Mouse (Mus musculus) CH12.LX (cell line): Measurements from ENCODE around the gene P2ry12. TPM values are rescaled to one million over a fixed set of nuclear protein-coding genes. Genes with fewer than 3 reads are reported as not detected.

Experiments
- DNase-seq: peaks from one replicate; pipeline ENCODE4 v3.0.0-alpha.2; 2013; ENCODE audit errors: extremely low read depth
- H3K27ac ChIP-seq: 2 replicates; pipeline ENCODE4 v1.5.1; 2012; ENCODE audit warnings: low read depth, mild to moderate bottlenecking, control low read depth, moderate library complexity; ENCODE audit not compliant: insufficient read depth
- H3K27me3 ChIP-seq: replicated peaks from 2 replicates; pipeline ENCODE3; 2012; ENCODE audit warnings: inconsistent platforms
- H3K36me3 ChIP-seq, 2 experiments: replicated peaks in 1 of 2; 2 replicates each; pipeline versions ENCODE3 to v1.6.1; 2012; ENCODE audit warnings: inconsistent platforms in 1 of 2, low read length in 1 of 2, mild to moderate bottlenecking in 1 of 2, mixed read lengths in 1 of 2, moderate library complexity in 1 of 2; ENCODE audit not compliant: control insufficient read depth in 1 of 2, insufficient read depth in 1 of 2
- H3K4me1 ChIP-seq, 2 experiments: 2 replicates each; pipeline ENCODE4 v1.6.1; 2012; ENCODE audit warnings: inconsistent platforms in 1 of 2, moderate library complexity in 1 of 2; ENCODE audit not compliant: insufficient read depth in 2 of 2, control insufficient read depth in 1 of 2
- H3K4me2 ChIP-seq: 2 replicates; pipeline ENCODE4 v1.6.1; 2012; ENCODE audit warnings: low read depth, mild to moderate bottlenecking, control low read depth; ENCODE audit not compliant: poor library complexity, insufficient read depth, severe bottlenecking
- H3K4me3 ChIP-seq, 3 experiments: fragments of 150-350 bp in 1 of 3; sonication (generic) in 1 of 3; replicated peaks in 1 of 3; 2 replicates each; pipeline versions ENCODE3 to v1.5.1; 2011 to 2012; ENCODE audit warnings: low read depth in 2 of 3, low read length in 2 of 3, mild to moderate bottlenecking in 2 of 3, moderate library complexity in 2 of 3, control low read depth in 1 of 3, improper control_type of control experiment in 1 of 3, inconsistent platforms in 1 of 3, mixed read lengths in 1 of 3; ENCODE audit not compliant: poor library complexity in 1 of 3
- H3K79me2 ChIP-seq: replicated peaks from 2 replicates; pipeline ENCODE4 v1.6.1; 2012; ENCODE audit warnings: mild to moderate bottlenecking, moderate library complexity; ENCODE audit not compliant: control insufficient read depth, poor library complexity, insufficient read depth, severe bottlenecking; ENCODE audit errors: extremely low read depth
- H3K9ac ChIP-seq: 2 replicates; pipeline ENCODE4 v1.6.1; 2012; ENCODE audit warnings: low read depth, mild to moderate bottlenecking, control low read depth, moderate library complexity; ENCODE audit not compliant: insufficient read depth
- H3K9me3 ChIP-seq: replicated peaks from 2 replicates; pipeline ENCODE3; 2012; ENCODE audit warnings: low read length, inconsistent platforms, mixed read lengths
- CTCF ChIP-seq, 2 experiments: IDR thresholded peaks in 1 of 2; conservative IDR thresholded peaks in 1 of 2; 2 replicates each; pipeline ENCODE4 v1.5.1; 2011 to 2012; ENCODE audit warnings: low read depth in 2 of 2, low read length in 2 of 2, improper control_type of control experiment in 1 of 2, inconsistent platforms in 1 of 2, mild to moderate bottlenecking in 1 of 2, moderate library complexity in 1 of 2
- E2F4 ChIP-seq: IDR thresholded peaks from 2 replicates; pipeline ENCODE4 v1.6.1; 2011; ENCODE audit warnings: low read depth, low read length, improper control_type of control experiment; ENCODE audit not compliant: insufficient replicate concordance
- EP300 ChIP-seq: IDR thresholded peaks from 2 replicates; pipeline ENCODE4 v1.6.1; 2011; ENCODE audit warnings: low read length, improper control_type of control experiment
- GABPA ChIP-seq: IDR thresholded peaks from 2 replicates; pipeline ENCODE4 v1.6.1; 2012; ENCODE audit warnings: low read depth, low read length, improper control_type of control experiment, inconsistent platforms; ENCODE audit not compliant: insufficient replicate concordance
- HCFC1 ChIP-seq: IDR thresholded peaks from 2 replicates; pipeline ENCODE4 v1.6.1; 2012; ENCODE audit warnings: low read depth, mild to moderate bottlenecking, inconsistent platforms, low read length, improper control_type of control experiment
- IRF4 ChIP-seq: IDR thresholded peaks from 2 replicates; pipeline ENCODE4 v1.6.1; 2014; ENCODE audit warnings: low read depth, mild to moderate bottlenecking, inconsistent platforms, low read length, improper control_type of control experiment
- KAT2A ChIP-seq: IDR thresholded peaks from 2 replicates; pipeline ENCODE4 v1.6.1; 2012; ENCODE audit warnings: low read length, improper control_type of control experiment, inconsistent platforms; ENCODE audit not compliant: insufficient replicate concordance
- MAX ChIP-seq: IDR thresholded peaks from 2 replicates; pipeline ENCODE4 v1.6.1; 2011; ENCODE audit warnings: low read length, improper control_type of control experiment
- MAZ ChIP-seq: IDR thresholded peaks from 2 replicates; pipeline ENCODE4 v1.6.1; 2012; ENCODE audit warnings: low read depth, mild to moderate bottlenecking, inconsistent platforms, low read length, improper control_type of control experiment, moderate library complexity
- MEF2A ChIP-seq: IDR thresholded peaks from 2 replicates; pipeline ENCODE4 v1.6.1; 2014; ENCODE audit warnings: low read depth, mild to moderate bottlenecking, inconsistent platforms, low read length, improper control_type of control experiment, borderline replicate concordance
- MYC ChIP-seq: IDR thresholded peaks from 2 replicates; pipeline ENCODE4 v1.6.1; 2011; ENCODE audit warnings: low read depth, mild to moderate bottlenecking, improper control_type of control experiment, low read length
- NELFE ChIP-seq: IDR thresholded peaks from 2 replicates; pipeline ENCODE4 v1.6.1; 2011; ENCODE audit warnings: low read depth, low read length, improper control_type of control experiment
- NRF1 ChIP-seq: IDR thresholded peaks from 2 replicates; pipeline ENCODE4 v1.6.1; 2014; ENCODE audit warnings: low read depth, mild to moderate bottlenecking, inconsistent platforms, low read length, improper control_type of control experiment, moderate library complexity
- POLR2A ChIP-seq: IDR thresholded peaks from 2 replicates; pipeline ENCODE4 v1.6.1; 2011; ENCODE audit warnings: low read depth, mild to moderate bottlenecking, improper control_type of control experiment, low read length
- SIN3A ChIP-seq: IDR thresholded peaks from 2 replicates; pipeline ENCODE4 v1.6.1; 2012; ENCODE audit warnings: low read length, improper control_type of control experiment, inconsistent platforms
- SMC3 ChIP-seq: IDR thresholded peaks from 2 replicates; pipeline ENCODE4 v1.6.1; 2011; ENCODE audit warnings: low read depth, low read length, improper control_type of control experiment
- USF2 ChIP-seq: conservative IDR thresholded peaks from 2 replicates; pipeline ENCODE4 v1.6.1; 2011; ENCODE audit warnings: low read depth, low read length, improper control_type of control experiment
- ZC3H11A ChIP-seq: IDR thresholded peaks from 2 replicates; pipeline ENCODE4 v1.6.1; 2012; ENCODE audit warnings: low read depth, mild to moderate bottlenecking, inconsistent platforms, low read length, improper control_type of control experiment
- ZMIZ1 ChIP-seq: IDR thresholded peaks from 2 replicates; pipeline ENCODE4 v1.6.1; 2012; ENCODE audit warnings: low read depth, mild to moderate bottlenecking, inconsistent platforms, low read length, improper control_type of control experiment
- dilution Hi-C: fragments of 300-500 bp; cut with MboI; formaldehyde crosslinking; loops from 2 replicates; pipeline ENCODE4 v1.14.3; 2020; ENCODE audit warnings: low sequenced_read_pairs; ENCODE audit not compliant: extremely low pct_unique_long_range_greater_than_20kb, extremely low pct_ligation_motif_present
- in situ Hi-C: fragments of 300-500 bp; cut with MboI; formaldehyde crosslinking; loops from 3 replicates; pipeline ENCODE4 v1.14.3; 2019; ENCODE audit warnings: low sequenced_read_pairs, low pct_ligation_motif_present, low pct_unique_long_range_greater_than_20kb, mixed read lengths
- polyA plus RNA-seq: library from polyadenylated mRNA; unstranded; fragments of >175 nt; gene quantifications from 2 replicates; pipeline ENCODE4 v1.2.1, GENCODE M21; 2012; ENCODE audit warnings: low read depth; ENCODE audit not compliant: insufficient read length
- total RNA-seq, 2 experiments: library from RNA; depleted of rRNA; stranded (reverse); fragments of 300-350 nt in 1 of 2; fragments of >200 nt in 1 of 2; gene quantifications; 2 replicates each; pipeline ENCODE4 v1.2.3; 2012 to 2014

Gene P2ry12
- total and polyA plus RNA-seq, 3 experiments, result 0.30 to 0.97 (median 0.33) TPM

DNA sequence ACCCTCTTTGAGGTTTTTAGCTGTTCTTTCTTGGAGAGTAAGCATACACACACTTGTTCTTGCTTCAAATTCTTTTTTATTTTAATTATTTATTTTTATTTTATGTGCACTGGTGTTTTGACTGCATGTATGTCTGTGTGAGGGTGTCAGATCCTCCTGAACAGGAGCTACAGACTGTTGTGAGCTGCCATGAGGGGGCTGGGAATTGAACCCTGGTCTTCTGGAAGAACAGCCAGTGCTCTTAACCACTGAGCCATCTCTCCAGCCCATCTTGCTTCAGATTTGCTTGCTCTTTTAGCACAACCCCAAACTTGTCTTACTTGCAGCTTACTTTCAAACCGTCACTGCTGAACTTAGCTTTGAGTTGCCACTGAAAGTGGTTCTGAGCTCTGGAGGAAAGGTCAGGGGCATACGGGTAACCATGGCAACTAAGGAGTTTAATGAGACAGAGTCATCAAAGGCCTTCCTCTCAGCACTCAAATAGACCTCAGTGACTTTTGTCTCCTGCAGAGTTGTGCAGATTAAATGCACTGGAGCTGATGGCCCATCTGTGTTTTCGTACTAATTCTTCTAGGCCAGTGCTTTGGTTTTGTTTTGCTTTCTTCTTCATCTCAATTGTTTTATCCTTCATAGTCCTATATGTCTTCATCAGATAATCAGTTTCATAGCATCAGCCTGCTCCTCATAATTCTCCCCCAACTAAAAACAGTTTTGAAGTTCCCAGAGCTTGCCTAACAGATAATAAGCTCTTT lies 15.0 kb upstream of the P2ry12 start:
- in situ Hi-C loops, result no loop called here
- TF ChIP-seq NRF1 (no peak), GABPA (no peak), IRF4 (no peak), POLR2A (no peak), MEF2A (no peak), USF2 (no peak), EP300 (no peak), MYC (no peak), KAT2A (no peak), NELFE (no peak), ZMIZ1 (no peak), ZC3H11A (no peak), SIN3A (no peak), SMC3 (no peak), CTCF (conservative IDR thresholded peaks at IDR 0.05 in 1 of 2, IDR thresholded peaks at IDR 0.05 in 1 of 2; ENCODE audit: low read depth in 2 of 2, low read length in 2 of 2) (no peak)
- H3K4me3 ChIP-seq, result no peak overlapping the region
- dilution Hi-C loops, result no loop called here
- no peaks in the 10 kb centered on the region for H3K9me3 ChIP-seq
- no peaks in the 10 kb centered on the region for H3K79me2 ChIP-seq
- no peak overlapping the region for H3K9ac ChIP-seq
- H3K27me3 ChIP-seq, result no peaks in the 10 kb centered on the region
- no peak for DNase-seq
- H3K4me1 ChIP-seq, result no peaks in the 10 kb centered on the region
- no peak overlapping the region for H3K27ac ChIP-seq
- H3K36me3 ChIP-seq, result peaks cover 0 to 3% of the 10 kb centered on the region in 2 experiments
- no peak overlapping the region for H3K4me2 ChIP-seq

DNA sequence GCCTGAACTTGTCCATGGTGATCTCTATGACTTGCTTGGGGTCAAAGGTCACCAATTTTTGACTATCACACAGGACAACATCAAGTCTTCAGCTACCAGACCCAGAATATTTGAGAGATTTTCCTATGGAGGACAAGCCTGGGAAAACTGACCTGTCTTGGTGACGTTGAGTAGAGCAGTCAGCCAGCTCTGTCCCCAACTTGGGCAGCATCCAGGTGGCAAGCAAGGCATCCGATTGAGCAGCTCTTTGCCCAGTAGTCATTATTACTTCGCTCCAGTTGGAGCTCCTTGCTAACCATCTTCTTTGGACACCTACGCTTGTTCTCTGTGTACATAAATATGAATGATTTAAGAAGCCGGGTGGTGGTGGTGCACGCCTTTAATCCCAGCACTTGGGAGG lies 8.1 kb upstream of the P2ry12 start:
- H3K9me3 ChIP-seq, result no peaks in the 10 kb centered on the region
- H3K27ac ChIP-seq, result no peak overlapping the region
- dilution Hi-C loops, result no loop called here
- no peak overlapping the region for H3K4me2 ChIP-seq
- H3K9ac ChIP-seq, result no peak overlapping the region
- 0 out of 4 replicates have a peak, but pooled peaks cover 0 to 4% of the 10 kb centered on the region in 2 experiments for H3K4me1 ChIP-seq
- no peaks in the 10 kb centered on the region for H3K27me3 ChIP-seq
- H3K4me3 ChIP-seq, result no peak overlapping the region
- no peak for DNase-seq
- TF ChIP-seq E2F4 (no peak), POLR2A (no peak), HCFC1 (no peak), MAZ (no peak), CTCF (conservative IDR thresholded peaks at IDR 0.05 in 1 of 2, IDR thresholded peaks at IDR 0.05 in 1 of 2; ENCODE audit: low read depth in 2 of 2, low read length in 2 of 2) (no peak), MAX (no peak), SMC3 (no peak)
- TF ChIP-seq, all 38 proteins: peak for 0
- in situ Hi-C loops, result no loop called here
- Histone ChIP-seq H3K79me2 (no peaks in the 10 kb centered on the region), H3K36me3 (peaks cover 0 to 2% of the 10 kb centered on the region in 2 experiments)
